Mouse (Mus musculus) cortical plate, adult 2 months (tissue): Measurements from ENCODE around the gene Gm13287. TPM values are rescaled to one million over a fixed set of nuclear protein-coding genes. Genes with fewer than 3 reads are reported as not detected.
"Not testable (repeated sequence)": the region's sequence is repeated elsewhere in the genome, so short reads cannot be mapped to it uniquely, and the experiment has no call there.

Experiments used
- H3K27ac ChIP-seq: fragments of 200-500 bp; 2 replicates; pipeline ENCODE4 v1.5.1; 2012; ENCODE audit warnings: low read length, control low read depth, inconsistent platforms; ENCODE audit not compliant: insufficient read depth
- H3K4me1 ChIP-seq: fragments of 200-500 bp; 2 replicates; pipeline ENCODE4 v1.6.1; 2011; ENCODE audit warnings: low read length; ENCODE audit not compliant: control insufficient read depth, insufficient read depth
- H3K4me3 ChIP-seq: fragments of 200-500 bp; 2 replicates; pipeline ENCODE4 v1.5.1; 2011; ENCODE audit warnings: mild to moderate bottlenecking, low read length, control low read depth; ENCODE audit not compliant: insufficient read depth
- CTCF ChIP-seq: fragments of 200-500 bp; IDR thresholded peaks from 2 replicates; pipeline ENCODE4 v1.5.1; 2011; ENCODE audit warnings: mild to moderate bottlenecking, control low read depth, low read length; ENCODE audit not compliant: insufficient read depth; ENCODE audit errors: extremely low read depth
- POLR2A ChIP-seq: fragments of 200-500 bp; IDR thresholded peaks from 2 replicates; pipeline ENCODE4 v1.6.1; 2011; ENCODE audit warnings: mild to moderate bottlenecking, low read length, control low read depth; ENCODE audit not compliant: insufficient read depth; ENCODE audit errors: extremely low read depth
- polyA plus RNA-seq: library from polyadenylated mRNA; depleted of rRNA; stranded (reverse); fragments of >200 nt; gene quantifications from 2 replicates; pipeline ENCODE4 v1.2.3, GENCODE M21; 2012; rRNA removed

The Gm13287 gene
- polyA plus RNA-seq = not detected in 2 replicates

- not testable (repeated sequence) for H3K4me3 ChIP-seq, H3K4me1 ChIP-seq, H3K27ac ChIP-seq
These were observed at the start of gene Gm13287 for GRCm38 (mm10) chr4:88802954-88803353. Gm13287 (plus strand) TSS chr4:88803254.

- H3K4me3 ChIP-seq, H3K4me1 ChIP-seq, H3K27ac ChIP-seq: not testable (repeated sequence)
These were observed 48.2 kb upstream of the Gm13287 start, which contains the start of gene Gm13271 for GRCm38 (mm10) chr4:88754818-88755340. Gm13271 (plus strand) TSS chr4:88754868.

- H3K27ac ChIP-seq, H3K4me1 ChIP-seq: not testable (repeated sequence)
- peak overlapping the region; percentile 54 for H3K4me3 ChIP-seq
These were observed 46.2 kb upstream of the Gm13287 start for GRCm38 (mm10) chr4:88756581-88757513.

GRCm38 (mm10) chr4:88757628-88758031, 45.4 kb upstream of the Gm13287 start:
- H3K4me3 ChIP-seq = peak overlapping the region; percentile 54; the same call in 1 of the 2 replicates
- H3K4me1 ChIP-seq, H3K27ac ChIP-seq: not testable (repeated sequence)
- TF ChIP-seq POLR2A (peak; percentile 16; the same call in 1 of the 2 replicates), CTCF (peak; percentile 67)

- H3K4me1 ChIP-seq, H3K27ac ChIP-seq, H3K4me3 ChIP-seq: not testable (repeated sequence)
These were observed 44.3 kb upstream of the Gm13287 start for GRCm38 (mm10) chr4:88758751-88759150.

GRCm38 (mm10) chr4:88759610-88760268, 43.3 kb upstream of the Gm13287 start, which contains the start of gene Gm13283:
Gm13283 (plus strand) TSS chr4:88760119.
- not testable (repeated sequence) for H3K27ac ChIP-seq, H3K4me1 ChIP-seq, H3K4me3 ChIP-seq

- peak; percentile 18; the same call in 1 of the 2 replicates for TF ChIP-seq POLR2A
- peak; percentile 2; the same call in 1 of the 2 replicates for TF ChIP-seq CTCF
- not testable (repeated sequence) for H3K27ac ChIP-seq, H3K4me1 ChIP-seq, H3K4me3 ChIP-seq
These were observed 42.6 kb upstream of the Gm13287 start for GRCm38 (mm10) chr4:88760431-88760830.

GRCm38 (mm10) chr4:88761776-88762175, 41.3 kb upstream of the Gm13287 start:
- H3K27ac ChIP-seq, H3K4me1 ChIP-seq, H3K4me3 ChIP-seq: not testable (repeated sequence)

GRCm38 (mm10) chr4:88762341-88762740, 40.7 kb upstream of the Gm13287 start:
- not testable (repeated sequence) for H3K27ac ChIP-seq, H3K4me1 ChIP-seq, H3K4me3 ChIP-seq

- H3K4me1 ChIP-seq, H3K27ac ChIP-seq, H3K4me3 ChIP-seq: not testable (repeated sequence)
These were observed 39.6 kb upstream of the Gm13287 start for GRCm38 (mm10) chr4:88763384-88764018.

- not testable (repeated sequence) for H3K4me3 ChIP-seq, H3K4me1 ChIP-seq, H3K27ac ChIP-seq
These were observed 29.5 kb upstream of the Gm13287 start, which contains the start of gene Gm13290 for GRCm38 (mm10) chr4:88773534-88773933. Gm13290 (plus strand) TSS chr4:88773834.

- H3K4me1 ChIP-seq, H3K27ac ChIP-seq, H3K4me3 ChIP-seq: not testable (repeated sequence)
These were observed 26.4 kb upstream of the Gm13287 start, which contains the start of gene Gm13289 for GRCm38 (mm10) chr4:88776622-88777021. Gm13289 (plus strand) TSS chr4:88776922.

- H3K27ac ChIP-seq, H3K4me3 ChIP-seq, H3K4me1 ChIP-seq: not testable (repeated sequence)
These were observed 23.5 kb upstream of the Gm13287 start, which contains the start of gene Gm13272 for GRCm38 (mm10) chr4:88779550-88779949. Gm13272 (plus strand) TSS chr4:88779850.

GRCm38 (mm10) chr4:88780320-88780719, 22.7 kb upstream of the Gm13287 start:
- not testable (repeated sequence) for H3K4me3 ChIP-seq, H3K27ac ChIP-seq

More at GRCm38 (mm10) chr4:88780320-88780719, 22.7 kb upstream of the Gm13287 start:
- not testable (repeated sequence) for H3K4me1 ChIP-seq
